Mouse (Mus musculus): Measurements from ENCODE around the gene Spred1. TPM values are rescaled to one million over a fixed set of nuclear protein-coding genes. Genes with fewer than 3 reads are reported as not detected.

The Spred1 gene
- total and polyA plus RNA-seq, 2 experiments from 2014 or later: 11.3 to 66.9 TPM

GRCm38 (mm10) chr2:117087458-117087820 lies 33.7 kb upstream of the Spred1 start:
- no peak overlapping the region for H3K27ac ChIP-seq (ENCODE audit: low read depth, low read length)
- 62% methylated on average over 4 of the region's 4 CpGs for WGBS
- no peak for DNase-seq

DNA sequence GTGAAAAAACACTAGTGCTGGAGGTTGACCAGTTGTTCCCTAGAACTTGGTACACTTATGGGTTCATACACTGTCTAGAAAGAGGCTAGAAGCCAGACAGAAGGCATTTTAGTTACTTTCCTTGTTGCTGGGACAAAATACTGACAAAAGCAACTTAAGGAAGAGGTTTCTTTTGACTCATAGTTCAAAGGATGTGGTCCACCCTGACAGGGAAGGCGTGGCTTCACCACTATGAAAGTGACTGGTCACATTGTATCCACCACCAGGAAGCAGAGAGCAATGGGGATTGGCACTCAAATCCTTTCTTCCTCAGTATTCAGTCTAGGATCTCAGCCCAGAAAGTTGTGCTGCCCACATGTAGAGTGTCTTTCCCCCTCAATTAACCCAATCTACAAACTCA lies 31.7 kb upstream of the Spred1 start:
- no peak overlapping the region for H3K4me2 ChIP-seq (ENCODE audit: low read depth)
- H3K36me3 ChIP-seq (ENCODE audit: insufficient read depth): no peaks in the 10 kb centered on the region
- no peaks in the 10 kb centered on the region for H3K27me3 ChIP-seq (ENCODE audit: insufficient read depth, low read length)
- H3K4me3 ChIP-seq (ENCODE audit: low read depth, low read length): no peak overlapping the region
- H3K27ac ChIP-seq (ENCODE audit: low read depth, low read length): no peak overlapping the region
- peaks cover 8% of the 10 kb centered on the region; the same call in 1 of the 2 replicates for H3K4me1 ChIP-seq (ENCODE audit: insufficient read depth)
- H3K9ac ChIP-seq: no peak overlapping the region
- no peaks in the 10 kb centered on the region for H3K9me3 ChIP-seq (ENCODE audit: low read length)
- 83% methylated on average over 1 of the region's 1 CpGs for WGBS
- ATAC-seq: no peak
- no peak for TF ChIP-seq CTCF (IDR thresholded peaks at IDR 0.05; ENCODE audit: low read depth)
- DNase-seq: no peak

More at GRCm38 (mm10) chr2:117087458-117087820, 33.7 kb upstream of the Spred1 start:
- TF ChIP-seq CTCF (IDR thresholded peaks at IDR 0.05; ENCODE audit: low read depth): no peak
- no peak overlapping the region for H3K9ac ChIP-seq
- no peak for ATAC-seq
- H3K4me3 ChIP-seq (ENCODE audit: low read depth, low read length): no peak overlapping the region
- H3K27me3 ChIP-seq (ENCODE audit: insufficient read depth, low read length): no peaks in the 10 kb centered on the region
- H3K9me3 ChIP-seq (ENCODE audit: low read length): no peaks in the 10 kb centered on the region
- H3K4me2 ChIP-seq (ENCODE audit: low read depth): no peak overlapping the region
- no peaks in the 10 kb centered on the region for H3K36me3 ChIP-seq (ENCODE audit: insufficient read depth)
- H3K4me1 ChIP-seq (ENCODE audit: insufficient read depth): peaks cover 8% of the 10 kb centered on the region; the same call in 1 of the 2 replicates

DNA sequence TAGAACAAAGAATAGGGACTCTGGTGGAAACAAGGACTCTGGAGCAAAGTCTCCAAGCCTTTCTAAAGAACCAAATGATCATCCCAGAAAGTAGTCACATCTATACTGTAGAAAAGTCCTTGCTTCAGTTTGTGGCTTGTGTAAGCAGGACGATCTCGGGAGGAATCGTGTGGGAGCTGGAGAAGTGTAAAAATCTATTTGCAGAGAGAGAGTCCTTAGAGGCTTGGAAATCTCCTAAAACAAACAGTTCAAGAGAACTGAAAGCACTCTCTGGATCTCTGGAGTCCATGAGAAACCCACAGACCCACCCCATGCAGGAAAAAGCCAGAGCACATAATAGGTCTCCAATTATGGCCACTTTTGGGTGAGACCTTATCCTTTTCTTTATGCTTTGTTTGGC lies 31.1 kb upstream of the Spred1 start:
- 71% methylated on average over 3 of the region's 3 CpGs for WGBS
- Histone ChIP-seq H3K36me3 (ENCODE audit: insufficient read depth) (no peaks in the 10 kb centered on the region), H3K9me3 (ENCODE audit: low read length) (no peaks in the 10 kb centered on the region), H3K9ac (no peak overlapping the region), H3K4me3 (ENCODE audit: low read depth, low read length) (no peak overlapping the region), H3K4me2 (ENCODE audit: low read depth) (no peak overlapping the region), H3K27me3 (ENCODE audit: insufficient read depth, low read length) (no peaks in the 10 kb centered on the region), H3K4me1 (ENCODE audit: insufficient read depth) (peaks cover 8% of the 10 kb centered on the region; the same call in 1 of the 2 replicates), H3K27ac (ENCODE audit: low read depth, low read length) (no peak overlapping the region)
- no peak for ATAC-seq
- TF ChIP-seq CTCF (IDR thresholded peaks at IDR 0.05; ENCODE audit: low read depth): no peak
- DNase-seq: no peak

- H3K4me1 ChIP-seq (ENCODE audit: insufficient read depth): no peaks in the 10 kb centered on the region
Observed at GRCm38 (mm10) chr2:117092946-117093401, 28.2 kb upstream of the Spred1 start.

DNA sequence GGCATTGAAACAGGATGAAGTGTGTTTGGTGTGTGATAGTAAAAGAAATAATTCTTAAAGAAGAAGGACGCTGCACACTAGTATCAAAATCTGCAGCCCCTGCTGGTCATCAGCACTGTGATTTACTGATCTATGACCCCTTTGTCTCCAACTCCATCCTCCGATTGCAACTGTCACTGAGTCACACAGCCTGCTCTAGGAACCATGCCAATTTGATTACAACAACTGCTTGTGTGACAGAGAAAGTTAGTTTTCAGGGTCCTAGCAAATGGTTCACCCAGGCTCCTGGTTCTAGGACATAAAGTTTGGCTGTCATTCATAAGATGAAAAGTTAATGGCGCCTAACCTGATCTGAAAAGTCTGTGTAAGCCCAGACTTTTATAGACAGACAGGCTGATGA lies 25.7 kb upstream of the Spred1 start:
- no peak for TF ChIP-seq CTCF (IDR thresholded peaks at IDR 0.05; ENCODE audit: low read depth)

More at GRCm38 (mm10) chr2:117092946-117093401, 28.2 kb upstream of the Spred1 start:
- TF ChIP-seq CTCF (IDR thresholded peaks at IDR 0.05; ENCODE audit: low read depth): no peak
- H3K9me3 ChIP-seq (ENCODE audit: low read length): no peaks in the 10 kb centered on the region
- no peaks in the 10 kb centered on the region for H3K27me3 ChIP-seq (ENCODE audit: insufficient read depth, low read length)
- no peak overlapping the region for H3K4me2 ChIP-seq (ENCODE audit: low read depth)
- no peak for DNase-seq
- no peak overlapping the region for H3K9ac ChIP-seq
- 73% methylated on average over 2 of the region's 2 CpGs for WGBS
- no peak for ATAC-seq
- H3K4me3 ChIP-seq (ENCODE audit: low read depth, low read length): no peak overlapping the region
- no peak overlapping the region for H3K27ac ChIP-seq (ENCODE audit: low read depth, low read length)
- no peaks in the 10 kb centered on the region for H3K36me3 ChIP-seq (ENCODE audit: insufficient read depth)

DNA sequence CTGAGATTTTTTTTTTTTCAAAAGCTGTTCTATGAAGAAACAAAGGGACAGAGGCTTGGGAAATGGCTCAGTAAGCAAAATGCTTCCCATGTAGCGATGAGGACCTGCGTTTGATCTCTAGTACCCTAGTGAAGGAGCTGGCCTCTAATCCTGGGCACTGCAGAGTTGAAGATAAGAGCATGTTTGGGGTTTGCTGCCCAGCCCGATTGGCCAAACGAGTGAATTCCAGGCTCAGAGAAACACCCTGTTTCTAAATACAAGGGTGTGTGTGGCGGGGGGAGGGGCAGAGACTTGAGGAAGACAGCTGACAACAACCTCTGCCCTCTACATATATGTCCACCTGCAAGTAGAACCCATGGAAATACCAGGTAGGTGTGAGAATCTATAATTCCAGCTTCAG lies 23.9 kb upstream of the Spred1 start:
- ATAC-seq (no peak), DNase-seq (no peak)
- Histone ChIP-seq H3K9me3 (ENCODE audit: low read length) (no peaks in the 10 kb centered on the region), H3K9ac (no peak overlapping the region), H3K4me2 (ENCODE audit: low read depth) (no peak overlapping the region), H3K4me3 (ENCODE audit: low read depth, low read length) (no peak overlapping the region), H3K27ac (ENCODE audit: low read depth, low read length) (no peak overlapping the region), H3K36me3 (ENCODE audit: insufficient read depth) (no peaks in the 10 kb centered on the region), H3K27me3 (ENCODE audit: insufficient read depth, low read length) (no peaks in the 10 kb centered on the region), H3K4me1 (ENCODE audit: insufficient read depth) (no peaks in the 10 kb centered on the region)
- WGBS: 75% methylated on average over 5 of the region's 5 CpGs
- no peak for TF ChIP-seq CTCF (IDR thresholded peaks at IDR 0.05; ENCODE audit: low read depth)

More for the DNA sequence above, 25.7 kb upstream of the Spred1 start:
- Histone ChIP-seq H3K27me3 (ENCODE audit: insufficient read depth, low read length) (no peaks in the 10 kb centered on the region), H3K9me3 (ENCODE audit: low read length) (no peaks in the 10 kb centered on the region), H3K4me1 (ENCODE audit: insufficient read depth) (no peaks in the 10 kb centered on the region), H3K4me3 (ENCODE audit: low read depth, low read length) (no peak overlapping the region), H3K4me2 (ENCODE audit: low read depth) (no peak overlapping the region), H3K27ac (ENCODE audit: low read depth, low read length) (no peak overlapping the region), H3K36me3 (ENCODE audit: insufficient read depth) (no peaks in the 10 kb centered on the region), H3K9ac (no peak overlapping the region)
- 60% methylated on average over 3 of the region's 3 CpGs for WGBS
- DNase-seq (no peak), ATAC-seq (no peak)

- no peak for ATAC-seq
- WGBS: 36% methylated on average over 10 of the region's 10 CpGs
Observed at GRCm38 (mm10) chr2:117099316-117099715, 21.9 kb upstream of the Spred1 start.

More at GRCm38 (mm10) chr2:117099316-117099715, 21.9 kb upstream of the Spred1 start:
- no peak overlapping the region for H3K9ac ChIP-seq
- no peaks in the 10 kb centered on the region for H3K36me3 ChIP-seq (ENCODE audit: insufficient read depth)
- H3K27ac ChIP-seq (ENCODE audit: low read depth, low read length): no peak overlapping the region
- H3K4me1 ChIP-seq (ENCODE audit: insufficient read depth): no peaks in the 10 kb centered on the region
- H3K27me3 ChIP-seq (ENCODE audit: insufficient read depth, low read length): no peaks in the 10 kb centered on the region
- H3K4me2 ChIP-seq (ENCODE audit: low read depth): no peak overlapping the region
- peak; percentile 15 for DNase-seq
- H3K4me3 ChIP-seq (ENCODE audit: low read depth, low read length): no peak overlapping the region
- H3K9me3 ChIP-seq (ENCODE audit: low read length): no peaks in the 10 kb centered on the region
- TF ChIP-seq CTCF (IDR thresholded peaks at IDR 0.05; ENCODE audit: low read depth): no peak
